Mouse (Mus musculus) limb, embryonic 12.5 days (tissue): ENCODE measurements around the gene Olfr196. TPM values are rescaled to one million over a fixed set of nuclear protein-coding genes. Genes with fewer than 3 reads are reported as not detected.
"Not testable (repeated sequence)": the region's sequence is repeated elsewhere in the genome, so short reads cannot be mapped to it uniquely, and the experiment has no call there.

ENCODE experiments used
- ATAC-seq: fragments of 200-750 bp; cut with Nextera tagmentation; 2 replicates; pipeline ENCODE4 v1.8.0; 2017; ENCODE audit warnings: low read depth, moderate TSS enrichment; ENCODE audit not compliant: insufficient number of reproducible peaks, insufficient read depth, low FRiP score, low TSS enrichment
- H3K27ac ChIP-seq: fragments of 300-500 bp; sonication (generic); 2 replicates; pipeline ENCODE4 v1.5.1; 2016; ENCODE audit warnings: mild to moderate bottlenecking, moderate library complexity
- H3K27me3 ChIP-seq: fragments of 300-500 bp; sonication (generic); 2 replicates; pipeline ENCODE4 v1.6.1; 2016; ENCODE audit warnings: mild to moderate bottlenecking, moderate library complexity
- H3K36me3 ChIP-seq: fragments of 300-500 bp; sonication (generic); 2 replicates; pipeline ENCODE4 v1.6.1; 2016; ENCODE audit warnings: mild to moderate bottlenecking, moderate library complexity
- H3K4me1 ChIP-seq: fragments of 300-500 bp; sonication (generic); replicated peaks from 2 replicates; pipeline ENCODE4 v1.6.1; 2016
- H3K4me2 ChIP-seq: fragments of 300-500 bp; sonication (generic); 2 replicates; pipeline ENCODE4 v1.6.1; 2016; ENCODE audit warnings: mild to moderate bottlenecking, moderate library complexity
- H3K4me3 ChIP-seq: fragments of 300-500 bp; sonication (generic); replicated peaks from 2 replicates; pipeline ENCODE4 v1.5.1; 2016; ENCODE audit warnings: mild to moderate bottlenecking
- H3K9ac ChIP-seq: fragments of 300-500 bp; sonication (generic); replicated peaks from 2 replicates; pipeline ENCODE4 v1.6.1; 2016; ENCODE audit warnings: mild to moderate bottlenecking, moderate library complexity
- H3K9me3 ChIP-seq: fragments of 300-500 bp; sonication (generic); 2 replicates; pipeline ENCODE4 v1.6.1; 2016; ENCODE audit warnings: mild to moderate bottlenecking, moderate library complexity
- WGBS: fragments of 180-500 bp; shearing (Covaris S2); methylation state at CpG from one replicate; pipeline ENCODE4 v1.1.7; 2016; 5-methylcytosine and 5-hydroxymethylcytosine counted together
- polyA plus RNA-seq: library from polyadenylated mRNA; unstranded; fragments of >200 nt; fragmentation: Nextera tagmentation; extraction: Ambion mirVana; gene quantifications from 2 replicates; pipeline ENCODE4 v1.2.1, GENCODE M21; 2016

The Olfr196 gene
- not detected in 2 replicates for polyA plus RNA-seq

GRCm38 (mm10) chr16:59170354-59170753 is at the start of gene Olfr196:
Olfr196 (minus strand) TSS chr16:59170454.
- H3K27ac ChIP-seq = no peak within 1 kb of the TSS
- H3K9me3 ChIP-seq = no peaks in the 10 kb centered on the region
- no peak within 1 kb of the TSS for H3K9ac ChIP-seq
- no peak within 1 kb of the TSS for H3K4me2 ChIP-seq
- no peaks in the 10 kb centered on the region for H3K27me3 ChIP-seq
- 76% methylated on average over 3 of the region's 3 CpGs for whole genome bisulfite sequencing
- H3K4me1 ChIP-seq = no peaks in the 10 kb centered on the region
- no peaks in the 10 kb centered on the region for H3K36me3 ChIP-seq
- no peak within 1 kb of the TSS for H3K4me3 ChIP-seq
- no peak for ATAC-seq

DNA sequence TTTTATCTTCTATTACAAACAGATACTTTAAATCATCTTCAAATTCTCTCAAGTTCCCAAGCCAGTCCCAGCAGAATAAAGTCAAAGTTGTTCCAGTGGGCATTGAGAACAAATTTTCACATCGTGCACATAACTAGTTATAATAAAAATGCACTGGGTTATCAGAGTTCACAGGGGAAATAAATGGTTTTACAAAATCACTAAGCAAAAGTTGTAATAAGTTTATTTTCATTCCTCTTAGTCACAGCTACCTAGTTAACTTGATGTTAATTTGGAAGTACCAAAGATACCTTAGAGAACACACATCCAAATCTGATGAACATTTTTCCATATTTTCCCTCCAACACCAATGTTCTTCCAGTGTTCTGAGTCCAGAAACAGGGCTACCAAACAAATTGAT is 49.4 kb upstream of the Olfr196 start, which contains the start of gene Olfr199:
Gene Olfr199, minus strand, starts transcription at position 101 of the 400 bp plus-strand sequence.
- not testable (repeated sequence) for H3K9me3 ChIP-seq, H3K27ac ChIP-seq, H3K36me3 ChIP-seq, H3K4me3 ChIP-seq, H3K4me2 ChIP-seq, H3K4me1 ChIP-seq, ATAC-seq, H3K27me3 ChIP-seq, H3K9ac ChIP-seq
- 80% methylated on average over 1 of the region's 1 CpGs for WGBS

GRCm38 (mm10) chr16:59217861-59218260 is 47.6 kb upstream of the Olfr196 start:
- H3K4me2 ChIP-seq, ATAC-seq, H3K9ac ChIP-seq, H3K4me1 ChIP-seq, H3K36me3 ChIP-seq, H3K9me3 ChIP-seq, H3K27ac ChIP-seq, H3K27me3 ChIP-seq, H3K4me3 ChIP-seq: not testable (repeated sequence)
- WGBS = 81% methylated on average over 3 of the region's 3 CpGs

DNA sequence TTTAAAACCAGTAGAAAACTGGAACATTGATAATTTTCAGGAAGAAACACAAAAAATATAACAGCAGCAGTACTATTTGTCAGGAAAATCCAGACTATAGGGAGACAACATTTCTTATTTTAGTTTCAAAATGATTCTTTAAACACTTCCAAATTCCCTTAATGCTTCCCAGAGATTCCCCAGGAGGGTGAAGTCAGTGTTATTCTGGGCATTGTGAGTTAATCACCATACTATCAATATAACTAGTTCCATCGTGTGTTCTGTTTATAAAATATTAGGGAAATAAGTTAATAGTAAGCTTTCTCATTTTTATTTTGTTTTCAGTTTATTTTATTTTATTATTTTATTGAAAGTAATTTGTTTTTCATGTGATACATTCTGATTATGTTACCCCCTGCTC is 33.2 kb upstream of the Olfr196 start, which contains the start of gene Olfr198:
Gene Olfr198, minus strand, starts transcription at position 101 of the 400 bp plus-strand sequence.
- not testable (repeated sequence) for H3K27me3 ChIP-seq, H3K4me2 ChIP-seq, H3K4me1 ChIP-seq, H3K27ac ChIP-seq, H3K4me3 ChIP-seq, H3K36me3 ChIP-seq, H3K9ac ChIP-seq, ATAC-seq, H3K9me3 ChIP-seq
- WGBS = 84% methylated on average over 1 of the region's 1 CpGs

- 88% methylated on average over 2 of the region's 2 CpGs for WGBS
These were observed 18.3 kb downstream of the Olfr196 start for GRCm38 (mm10) chr16:59151996-59152395.

DNA sequence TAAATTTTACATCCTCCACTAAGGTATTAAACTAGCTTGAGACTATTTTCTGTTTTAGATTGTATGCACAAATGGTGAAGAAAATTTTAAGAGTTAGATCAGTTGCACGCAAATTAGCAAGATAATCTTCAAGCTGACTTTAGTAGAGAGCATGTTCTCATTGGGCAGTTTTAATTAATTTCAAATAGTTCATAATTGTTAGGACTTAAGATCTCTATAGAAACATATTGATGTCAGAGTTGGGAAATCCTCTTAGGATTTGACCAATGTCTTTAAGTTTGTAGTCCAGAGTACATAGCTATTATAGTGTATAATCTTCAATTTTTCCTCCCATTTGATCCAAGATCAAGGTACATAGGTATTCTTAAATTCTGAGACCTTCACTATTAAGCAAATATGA is 23.5 kb downstream of the Olfr196 start, which contains the start of gene Olfr195:
Gene Olfr195, plus strand, starts transcription at position 301 of the 400 bp plus-strand sequence.
- Histone ChIP-seq H3K27me3 (no peaks in the 10 kb centered on the region), H3K9me3 (0 out of 2 replicates have a peak, but pooled peaks cover 3% of the 10 kb centered on the region), H3K4me2 (no peak within 1 kb of the TSS), H3K4me1 (no peaks in the 10 kb centered on the region), H3K36me3 (no peaks in the 10 kb centered on the region), H3K9ac (no peak within 1 kb of the TSS), H3K4me3 (no peak within 1 kb of the TSS), H3K27ac (no peak within 1 kb of the TSS)
- ATAC-seq = no peak
- WGBS = 82% methylated on average over 1 of the region's 1 CpGs

More at GRCm38 (mm10) chr16:59151996-59152395, 18.3 kb downstream of the Olfr196 start:
- H3K9ac ChIP-seq = no peak overlapping the region
- no peaks in the 10 kb centered on the region for H3K9me3 ChIP-seq
- H3K4me3 ChIP-seq = no peak overlapping the region
- H3K36me3 ChIP-seq = no peaks in the 10 kb centered on the region
- H3K27me3 ChIP-seq = no peaks in the 10 kb centered on the region
- no peaks in the 10 kb centered on the region for H3K4me1 ChIP-seq
- no peak overlapping the region for H3K27ac ChIP-seq
- ATAC-seq = no peak
- H3K4me2 ChIP-seq = no peak overlapping the region

DNA sequence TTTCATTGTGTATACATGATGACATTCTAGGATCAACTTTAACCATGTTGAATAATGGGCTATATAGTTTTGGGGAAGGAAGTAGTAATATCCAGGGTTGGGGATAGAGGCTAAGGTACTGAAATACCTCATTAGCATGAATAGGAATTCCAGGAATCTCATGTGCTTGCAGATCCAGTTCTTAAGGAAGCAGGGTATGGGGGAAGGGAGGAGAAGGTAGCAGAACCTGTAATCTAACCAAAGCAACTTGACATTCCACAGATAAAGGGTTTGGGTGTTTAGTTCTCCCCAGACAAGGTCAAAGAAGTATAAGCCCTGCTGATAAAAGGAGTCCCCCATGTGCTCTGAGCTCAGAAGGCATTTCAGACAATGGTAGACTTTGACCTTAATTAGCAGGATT is 29.1 kb downstream of the Olfr196 start:
- H3K27me3 ChIP-seq = no peaks in the 10 kb centered on the region
- H3K9me3 ChIP-seq = 0 out of 2 replicates have a peak, but pooled peaks cover 3% of the 10 kb centered on the region
- H3K4me3 ChIP-seq = no peak overlapping the region
- H3K4me1 ChIP-seq = no peaks in the 10 kb centered on the region
- H3K4me2 ChIP-seq = no peak overlapping the region
- H3K36me3 ChIP-seq = no peaks in the 10 kb centered on the region
- no peak overlapping the region for H3K9ac ChIP-seq
- ATAC-seq = no peak
- no peak overlapping the region for H3K27ac ChIP-seq

DNA sequence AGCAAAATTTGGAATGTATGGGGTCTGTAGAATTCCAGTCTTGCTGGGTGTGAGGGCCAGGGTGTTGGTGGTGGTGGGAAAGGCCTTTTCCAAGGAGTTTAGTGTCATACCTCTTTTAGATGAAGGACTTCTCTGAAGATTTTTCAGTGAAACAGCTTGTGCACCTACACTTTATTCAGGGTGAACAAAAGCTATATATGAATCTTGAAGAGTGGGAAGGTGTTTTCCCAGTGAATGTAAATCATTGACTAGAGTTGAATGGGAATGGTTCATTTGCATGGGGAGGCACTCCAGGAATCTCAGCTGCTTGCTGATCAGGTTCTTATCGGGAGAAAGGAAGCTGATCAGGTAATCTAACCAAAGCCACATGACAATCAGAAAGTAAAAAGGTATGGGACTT is 39.5 kb downstream of the Olfr196 start:
- Histone ChIP-seq H3K4me2 (no peak overlapping the region), H3K36me3 (no peaks in the 10 kb centered on the region), H3K27me3 (no peaks in the 10 kb centered on the region), H3K4me1 (no peaks in the 10 kb centered on the region), H3K9me3 (0 out of 2 replicates have a peak, but pooled peaks cover 4% of the 10 kb centered on the region), H3K4me3 (no peak overlapping the region), H3K27ac (no peak overlapping the region), H3K9ac (no peak overlapping the region)
- WGBS = 84% methylated on average over 1 of the region's 1 CpGs
- no peak for ATAC-seq

DNA sequence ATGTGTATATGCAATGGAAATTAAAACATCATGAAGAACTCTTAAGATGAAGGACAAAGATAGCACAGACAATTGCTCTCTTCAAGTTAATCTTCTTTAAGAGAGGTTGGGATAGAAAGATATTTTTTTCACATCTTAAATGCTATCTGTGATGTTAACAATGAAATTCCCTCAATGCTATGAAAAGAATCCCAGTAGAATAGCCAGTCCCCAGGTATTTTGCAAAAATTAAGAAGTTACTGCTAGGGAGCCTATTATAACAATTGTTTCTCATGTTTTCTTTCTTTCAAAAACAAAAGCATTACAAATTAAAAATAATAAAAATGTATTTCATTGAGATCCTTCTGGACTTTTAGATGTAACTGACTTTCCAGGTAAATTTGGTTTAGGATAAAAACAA is 49.3 kb downstream of the Olfr196 start, which contains the start of gene Olfr194:
Gene Olfr194, minus strand, starts transcription at position 101 of the 400 bp plus-strand sequence.
- Histone ChIP-seq H3K9ac (no peak within 1 kb of the TSS), H3K27me3 (no peaks in the 10 kb centered on the region), H3K9me3 (no peaks in the 10 kb centered on the region), H3K4me2 (no peak within 1 kb of the TSS), H3K4me1 (no peaks in the 10 kb centered on the region), H3K36me3 (no peaks in the 10 kb centered on the region), H3K27ac (no peak within 1 kb of the TSS), H3K4me3 (no peak within 1 kb of the TSS)
- ATAC-seq = no peak

Other genes with a start within 250 kb of the Olfr196 start
- gene Olfr181, start 241.7 kb downstream of the Olfr196 start, polyA plus RNA-seq = not detected in 2 replicates
- not detected in 2 replicates for gene Olfr180, start 241.1 kb downstream of the Olfr196 start, polyA plus RNA-seq
- gene Olfr183, start 175.1 kb downstream of the Olfr196 start, polyA plus RNA-seq = not detected in 2 replicates
- not detected in 2 replicates for gene Olfr186, start 140.2 kb downstream of the Olfr196 start, polyA plus RNA-seq
- not detected in 2 replicates for gene Olfr187, start 130.7 kb downstream of the Olfr196 start, polyA plus RNA-seq
- gene Olfr190, start 92.4 kb downstream of the Olfr196 start, polyA plus RNA-seq = not detected in 2 replicates
- not detected in 2 replicates for gene Olfr191, start 80.6 kb downstream of the Olfr196 start, polyA plus RNA-seq
- gene Olfr193, start 58.6 kb downstream of the Olfr196 start, polyA plus RNA-seq = not detected in 2 replicates
- gene Olfr194, start 49.4 kb downstream of the Olfr196 start, polyA plus RNA-seq = not detected in 2 replicates
- not detected in 2 replicates for gene Olfr195, start 23.4 kb downstream of the Olfr196 start, polyA plus RNA-seq
- gene Olfr198, start 33.1 kb upstream of the Olfr196 start, polyA plus RNA-seq = not detected in 2 replicates
- not detected in 2 replicates for gene Olfr199, start 49.3 kb upstream of the Olfr196 start, polyA plus RNA-seq
- not detected in 2 replicates for gene Olfr201, start 102.2 kb upstream of the Olfr196 start, polyA plus RNA-seq
- gene Olfr202, start 116.3 kb upstream of the Olfr196 start, polyA plus RNA-seq = not detected in 2 replicates
- gene Olfr203, start 128.4 kb upstream of the Olfr196 start, polyA plus RNA-seq = not detected in 2 replicates
- not detected in 2 replicates for gene Olfr204, start 147.8 kb upstream of the Olfr196 start, polyA plus RNA-seq
- not detected in 2 replicates for gene Olfr205, start 160.7 kb upstream of the Olfr196 start, polyA plus RNA-seq
- gene Olfr206, start 178.8 kb upstream of the Olfr196 start, polyA plus RNA-seq = not detected in 2 replicates
- gene Olfr209, start 193.5 kb upstream of the Olfr196 start, polyA plus RNA-seq = not detected in 2 replicates
- gene Gabrr3, start 236.9 kb upstream of the Olfr196 start, polyA plus RNA-seq = 0.05 TPM in 2 replicates